Mouse (Mus musculus) lung, adult 2 months (tissue): ENCODE data around the gene Yod1.

ENCODE experiments used
- CTCF ChIP-seq: fragments of 200-500 bp; IDR thresholded peaks from 2 replicates; pipeline ENCODE4 v1.5.1; 2011; ENCODE audit warnings: mild to moderate bottlenecking, low read length, control low read depth; ENCODE audit not compliant: insufficient read depth
- POLR2A ChIP-seq: fragments of 200-500 bp; IDR thresholded peaks from 2 replicates; pipeline ENCODE4 v1.6.1; 2011; ENCODE audit warnings: low read depth, mild to moderate bottlenecking, control low read depth, low read length, borderline replicate concordance; ENCODE audit errors: extremely low read depth

DNA sequence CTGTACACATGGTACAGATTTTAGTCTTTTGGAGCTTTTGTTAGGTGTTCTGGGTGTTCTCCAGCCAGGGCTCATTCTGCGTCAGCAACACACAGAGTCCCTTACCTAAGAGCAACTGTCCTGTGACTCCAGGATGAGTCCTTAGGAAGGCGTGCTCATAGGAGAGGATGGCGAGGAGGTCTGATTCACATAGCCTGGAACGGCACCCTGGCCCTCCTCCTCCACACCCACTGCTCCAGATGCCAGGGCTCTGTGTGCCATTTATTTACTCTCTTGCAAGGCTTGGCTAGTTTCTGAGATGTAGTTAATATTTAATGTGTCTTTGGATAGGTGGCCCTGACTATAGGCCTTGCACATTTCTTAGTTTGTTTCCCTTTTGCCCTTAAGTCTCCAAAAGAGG lies 16.5 kb downstream of the Yod1 start:
- no peak for TF ChIP-seq CTCF
- TF ChIP-seq POLR2A, result peak; percentile 66; the same call in 1 of the 2 replicates
